Mouse (Mus musculus) ES-CJ7 (cell line): ENCODE measurements around the gene Lhfpl1.

ENCODE experiments used
- DNase-seq: peaks from one replicate; pipeline ENCODE4 v3.0.0; 2011; ENCODE audit warnings: low read depth, low spot score

The Lhfpl1 gene

DNA sequence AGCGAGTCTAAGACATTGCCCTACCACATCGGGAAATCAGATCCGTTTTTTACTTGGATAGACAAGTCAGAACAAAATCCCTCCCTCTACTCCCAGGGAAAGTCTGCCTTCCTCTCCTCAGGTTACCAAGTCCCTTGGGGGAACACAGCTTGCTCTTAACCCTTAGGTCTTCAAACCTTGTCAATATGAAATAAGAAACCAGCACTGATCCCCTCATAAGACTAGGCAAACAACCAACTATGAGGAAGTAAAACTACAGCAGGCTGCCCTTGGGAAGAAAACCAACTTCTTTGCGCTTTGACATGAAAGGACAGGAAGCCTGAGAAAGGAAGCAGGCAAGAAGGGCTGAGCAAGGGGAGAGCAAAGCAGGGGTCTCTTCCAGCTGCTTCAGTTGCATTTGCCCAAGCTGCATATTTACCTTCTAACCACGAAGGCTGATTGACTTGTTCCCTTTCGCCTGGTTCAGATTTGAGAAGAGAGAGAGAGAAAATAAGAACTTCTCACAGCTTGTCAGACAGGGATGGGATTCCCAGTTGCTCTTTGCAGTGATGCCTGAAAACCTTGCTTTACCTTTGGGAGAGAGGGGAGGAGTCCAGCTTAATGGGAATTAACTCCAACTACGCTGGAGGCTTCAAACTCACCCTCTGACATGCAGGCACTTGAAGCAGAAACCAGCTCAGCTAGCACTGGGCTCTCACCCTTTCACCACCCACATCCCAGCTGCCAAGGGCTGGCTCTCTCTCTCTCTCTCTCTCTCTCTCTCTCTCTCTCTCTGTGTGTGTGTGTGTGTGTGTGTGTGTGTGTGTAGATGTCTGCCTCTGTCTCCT lies at the start of gene Lhfpl1:
TSS of gene Lhfpl1 (minus strand) at position 713 of the 827 bp plus-strand sequence.
- no peak for DNase-seq

DNA sequence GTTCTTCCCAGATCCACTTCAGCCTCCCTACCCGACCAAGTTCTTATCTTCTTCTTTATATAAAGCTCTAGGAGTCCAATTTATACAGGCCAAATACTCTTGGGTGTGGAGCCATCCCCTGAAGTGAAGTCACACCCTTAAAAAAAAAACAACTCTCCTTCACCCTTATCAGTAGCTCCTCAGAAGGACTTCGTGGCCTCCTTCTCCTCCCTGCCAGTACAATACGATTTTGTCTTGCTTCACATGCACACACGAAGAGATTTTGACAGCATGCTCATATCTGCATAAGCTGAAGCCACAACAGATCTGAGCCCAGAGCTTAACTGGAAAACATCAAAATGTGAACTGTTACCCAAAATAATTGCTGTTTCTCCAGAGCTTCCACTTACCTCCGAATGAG lies 22.9 kb upstream of the Lhfpl1 start:
- no peak for DNase-seq

DNA sequence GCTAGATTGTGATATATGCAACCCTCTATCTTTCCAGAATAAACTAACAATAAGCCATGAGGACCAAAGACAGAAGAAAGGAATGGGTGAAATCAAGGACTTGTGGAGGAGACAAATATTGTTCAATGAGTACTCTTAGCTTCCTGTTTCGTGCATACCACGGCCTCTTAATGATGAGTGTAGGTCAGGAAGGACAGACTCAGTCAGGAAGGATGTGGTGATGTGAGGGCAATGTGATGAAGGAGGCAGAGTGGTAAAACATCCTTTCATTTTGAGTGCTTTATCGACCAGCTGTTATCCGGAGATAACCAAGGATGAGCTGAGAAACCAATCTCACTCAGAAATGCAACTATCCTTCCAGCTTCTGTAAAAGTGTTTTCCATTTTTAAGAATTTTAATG lies 13.6 kb upstream of the Lhfpl1 start:
- no peak for DNase-seq

DNA sequence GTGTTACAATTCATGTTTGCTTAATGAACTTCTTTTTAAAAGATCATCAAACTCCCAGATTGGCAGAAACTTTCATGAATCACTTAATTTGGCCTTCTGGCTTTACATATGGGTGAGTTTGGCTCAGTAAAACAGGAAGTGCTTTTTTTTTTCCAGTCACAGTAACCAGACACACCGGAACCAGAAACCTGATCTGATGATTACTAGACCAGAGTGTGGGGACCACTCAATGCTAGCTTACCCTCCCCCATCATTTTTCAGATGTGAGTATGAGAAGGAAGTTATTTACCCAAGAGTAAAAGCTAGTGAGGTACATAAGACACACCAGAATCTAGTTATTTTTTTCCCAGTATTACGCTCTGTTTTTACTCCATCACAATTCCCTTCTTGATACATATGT lies 6.5 kb downstream of the Lhfpl1 start:
- DNase-seq = no peak

DNA sequence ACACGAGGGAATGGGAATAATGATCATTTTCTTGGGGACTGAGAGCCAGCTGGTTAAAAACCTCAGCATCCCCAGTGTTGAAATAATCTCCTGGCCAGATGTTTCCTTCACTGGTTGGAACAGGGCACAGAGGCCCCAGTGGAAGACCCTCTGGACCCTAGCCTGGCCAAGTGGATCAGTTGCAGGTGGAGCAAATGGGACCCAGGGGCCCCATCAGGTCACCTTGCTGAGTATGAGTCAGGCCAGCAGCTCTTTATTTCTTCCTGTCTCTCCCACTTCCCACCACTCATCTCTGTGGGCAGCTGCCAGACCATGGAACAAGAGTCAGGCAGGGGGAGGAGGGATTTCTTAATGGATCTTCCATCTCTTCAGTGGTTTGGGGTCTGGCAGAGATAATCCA lies 12.7 kb downstream of the Lhfpl1 start:
- DNase-seq = no peak

DNA sequence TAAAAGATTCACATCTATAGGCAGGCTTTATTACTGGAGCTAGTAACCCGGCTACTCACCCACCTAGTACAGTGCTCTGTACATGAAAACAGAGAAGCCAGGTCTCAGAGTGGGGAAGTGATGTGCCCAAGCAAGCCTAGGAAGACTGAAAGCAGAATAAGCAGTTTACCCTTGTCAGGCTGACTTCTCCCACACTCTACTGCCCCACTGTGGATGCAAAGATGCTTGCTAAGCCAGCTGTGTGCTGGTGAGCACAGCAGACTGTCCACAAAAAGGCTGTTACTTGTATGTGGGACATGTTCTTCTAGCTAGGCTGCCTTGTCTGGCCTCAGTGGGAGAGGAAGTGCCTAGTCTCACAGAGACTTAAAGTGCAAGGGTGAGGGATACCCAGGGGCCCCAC lies 40.3 kb downstream of the Lhfpl1 start:
- peak; percentile 19 for DNase-seq

DNA sequence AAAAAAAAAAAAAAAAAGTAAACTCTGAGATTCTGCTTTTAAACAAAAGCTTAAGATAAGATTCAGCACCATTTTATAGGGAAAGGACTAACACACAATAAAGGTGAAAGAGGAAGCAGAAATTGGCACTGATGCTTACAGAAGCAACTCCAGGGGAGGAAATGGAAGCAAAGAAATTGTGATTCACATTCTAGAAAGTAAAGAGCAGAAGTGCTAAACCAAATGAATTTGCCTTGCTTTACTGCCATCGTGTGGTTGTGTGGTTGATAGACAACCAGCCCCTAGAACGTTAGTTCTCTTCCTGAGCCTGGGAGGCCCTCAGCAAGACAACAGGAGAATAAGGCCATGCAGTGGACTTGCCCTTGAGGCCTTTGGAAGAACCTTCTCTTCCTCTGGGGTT lies 41.7 kb downstream of the Lhfpl1 start:
- DNase-seq = peak; percentile 34

DNA sequence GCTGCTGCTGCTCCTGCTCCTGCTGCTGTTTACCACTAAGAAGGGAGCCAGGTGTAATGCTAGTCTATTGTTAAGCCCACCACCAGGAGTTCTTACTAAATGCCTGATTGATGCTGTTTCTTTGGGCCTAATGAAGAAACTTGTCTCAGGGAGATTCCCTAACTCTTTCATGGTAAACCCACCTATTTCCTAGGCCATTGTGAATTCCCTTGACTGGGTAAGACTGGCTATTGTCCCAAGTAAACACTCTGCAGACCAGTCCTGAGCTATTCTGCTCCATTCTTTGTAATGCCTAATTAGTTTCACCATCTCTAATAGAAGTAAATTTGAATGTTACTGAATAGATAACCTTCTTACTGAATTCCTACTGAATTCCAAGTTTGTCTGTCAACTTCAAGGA lies 48.7 kb downstream of the Lhfpl1 start:
- peak; percentile 38 for DNase-seq

DNA sequence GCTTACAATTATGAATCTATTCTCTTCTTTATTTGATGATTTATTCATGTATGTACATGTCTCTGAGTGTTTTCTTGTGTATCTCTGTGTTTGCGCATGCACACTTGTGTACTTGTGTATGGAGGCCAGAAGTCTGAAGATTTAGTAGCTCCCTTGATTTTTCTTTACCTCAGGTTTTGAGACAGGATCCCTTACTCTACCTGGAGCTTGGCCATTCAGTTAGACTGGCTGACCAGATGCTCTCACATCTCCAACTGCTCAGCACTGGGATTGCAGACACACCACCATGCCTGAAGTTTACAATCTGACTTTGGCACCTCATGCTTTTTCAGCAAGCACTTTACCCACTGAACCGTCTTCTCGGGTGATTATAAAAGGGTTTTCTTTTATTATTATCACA lies 76.7 kb downstream of the Lhfpl1 start:
- DNase-seq = no peak

DNA sequence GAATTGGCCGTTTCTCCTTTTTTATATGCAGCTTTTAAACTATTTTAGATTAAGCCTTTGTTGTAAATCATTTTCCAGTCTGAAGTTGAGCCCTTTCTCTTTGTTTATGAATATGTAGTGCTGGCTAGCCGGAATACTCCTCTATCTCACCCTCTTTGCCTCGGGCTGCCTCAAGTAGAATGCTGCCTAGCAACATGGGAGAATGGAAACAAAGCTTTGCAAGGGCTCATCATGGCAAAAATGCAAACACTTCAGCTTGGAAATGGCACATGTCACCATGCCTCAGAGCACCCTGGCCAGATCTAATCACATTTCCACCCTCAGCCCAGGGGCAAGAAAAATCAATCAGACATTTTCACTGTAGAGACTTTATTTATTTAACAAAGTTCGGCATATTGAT lies 77.1 kb downstream of the Lhfpl1 start:
- DNase-seq = no peak

DNA sequence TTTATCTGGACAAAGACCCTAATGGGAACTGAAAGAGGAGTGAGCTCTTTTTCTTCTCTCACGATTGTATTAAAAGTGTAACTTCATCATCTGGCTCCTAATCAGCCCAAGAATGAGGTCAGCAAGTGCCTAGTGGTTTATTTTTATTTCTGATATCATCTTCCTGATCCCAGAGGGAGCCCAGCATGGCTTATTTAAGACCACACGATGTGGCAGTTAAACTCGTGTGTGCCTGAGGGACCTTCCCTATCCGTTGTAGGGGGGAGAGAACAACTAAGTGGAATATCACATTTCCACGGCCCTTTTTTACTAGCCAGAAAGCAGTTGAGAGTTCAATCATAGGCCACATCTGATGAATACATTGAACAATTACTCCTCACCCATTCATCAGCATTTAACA lies 87.1 kb downstream of the Lhfpl1 start:
- DNase-seq = no peak
